ENCODE assay signal across 8 mouse cellular contexts in the genomic region with DNA sequence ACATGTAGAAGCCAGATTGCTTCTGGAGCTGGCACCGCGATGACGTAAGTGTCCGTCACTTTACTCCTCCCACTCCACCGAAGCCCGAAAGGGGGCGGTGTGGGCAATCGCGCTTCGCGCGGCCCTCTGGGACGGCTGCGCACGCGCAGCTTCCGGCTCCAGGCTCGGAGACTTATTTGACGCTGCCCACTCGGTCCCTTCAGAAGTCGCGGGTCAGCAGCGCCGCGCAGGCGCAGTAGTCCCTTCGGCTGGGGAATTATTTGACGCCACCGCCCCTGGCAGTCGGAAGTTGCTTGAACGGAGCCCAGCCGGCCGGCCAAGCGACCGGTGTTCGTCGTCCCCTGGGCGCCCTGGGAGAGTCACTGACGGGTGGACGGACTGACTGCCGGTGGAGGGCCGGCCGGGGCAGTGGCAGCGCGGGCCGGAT. TPM values are rescaled to one million over a fixed set of nuclear protein-coding genes. Genes with fewer than 3 reads are reported as not detected.
A peak's percentile ranks its signal among the peaks of the same experiment; 100 is the strongest.
DNase-seq lines count a peak whose midpoint lies in the region; ATAC-seq and TF ChIP-seq lines count a peak whose summit lies in the region.

A gene (plus strand): TSS at position 254 of the 427 bp plus-strand sequence.

- no peak for TF ChIP-seq RAD21 in CH12.LX (IDR thresholded peaks at IDR 0.05; ENCODE audit: low read depth, low read length)

- H3K9ac ChIP-seq in CH12.LX (ENCODE audit: insufficient read depth, low read depth), result peak within 1 kb of the TSS; percentile 78
- peak within 1 kb of the TSS; percentile 88 for H3K9ac ChIP-seq in forebrain, embryonic 11.5 days (ENCODE audit: low read length)
- H3K9ac ChIP-seq in heart, embryonic 16.5 days (ENCODE audit: low read length), result peak within 1 kb of the TSS; percentile 95
- H3K9ac ChIP-seq in liver, embryonic 15.5 days, result peak within 1 kb of the TSS; percentile 95
- peak within 1 kb of the TSS; percentile 92 for H3K9ac ChIP-seq in neural tube, embryonic 12.5 days

- peak in 1 of 2 experiments; percentile 72; a peak in 2 of 4 replicates for TF ChIP-seq CTCF in CH12.LX (conservative IDR thresholded peaks at IDR 0.05 in 1 of 2, IDR thresholded peaks at IDR 0.05 in 1 of 2; ENCODE audit: low read depth in 2 of 2, low read length in 2 of 2)

- peak within 1 kb of the TSS; percentile 78 for H3K4me2 ChIP-seq in CH12.LX (ENCODE audit: insufficient read depth, low read depth, poor library complexity, severe bottlenecking)
- H3K4me2 ChIP-seq in forebrain, embryonic 11.5 days (ENCODE audit: low read depth, low read length, severe bottlenecking), result peak within 1 kb of the TSS; percentile 69
- H3K4me2 ChIP-seq in heart, embryonic 16.5 days (ENCODE audit: low read depth, low read length), result peak within 1 kb of the TSS; percentile 97
- H3K4me2 ChIP-seq in liver, embryonic 15.5 days, result peak within 1 kb of the TSS; percentile 93
- H3K4me2 ChIP-seq in neural tube, embryonic 12.5 days (replicated peaks), result peak within 1 kb of the TSS; percentile 76

- under 1% methylated on average over 46 of the region's 46 CpGs for WGBS in forebrain, embryonic 11.5 days
- WGBS in heart, embryonic 16.5 days, result under 1% methylated on average over 42 of the region's 46 CpGs
- under 1% methylated on average over 46 of the region's 46 CpGs for WGBS in liver, embryonic 15.5 days (ENCODE audit: insufficient replicate concordance)
- WGBS in neural tube, embryonic 12.5 days, result under 1% methylated on average over 46 of the region's 46 CpGs

- no peak within 1 kb of the TSS for H3K27ac ChIP-seq in CH12.LX (ENCODE audit: insufficient read depth, low read depth)
- H3K27ac ChIP-seq in forebrain, embryonic 11.5 days (ENCODE audit: low read depth, low read length), result peak within 1 kb of the TSS; percentile 50; the same call in 1 of the 2 replicates
- H3K27ac ChIP-seq in heart, embryonic 16.5 days (ENCODE audit: low read length), result peak within 1 kb of the TSS; percentile 88
- H3K27ac ChIP-seq in liver, embryonic 15.5 days (replicated peaks), result peak within 1 kb of the TSS; percentile 89
- peak within 1 kb of the TSS; percentile 80 for H3K27ac ChIP-seq in neural tube, embryonic 12.5 days

- in situ Hi-C loops in CH12.LX (cut with MboI; ENCODE audit: low pct_ligation_motif_present, low pct_unique_long_range_greater_than_20kb, low sequenced_read_pairs), result no loop called here

- no peaks in the 10 kb centered on the region for H3K27me3 ChIP-seq in CH12.LX (replicated peaks)
- H3K27me3 ChIP-seq in forebrain, embryonic 11.5 days (ENCODE audit: control insufficient read depth, insufficient read depth, low read length), result no peaks in the 10 kb centered on the region
- H3K27me3 ChIP-seq in heart, embryonic 16.5 days (ENCODE audit: control insufficient read depth, insufficient read depth, low read length), result no peaks in the 10 kb centered on the region
- no peaks in the 10 kb centered on the region; the same call in 1 of the 2 replicates for H3K27me3 ChIP-seq in liver, embryonic 15.5 days
- H3K27me3 ChIP-seq in neural tube, embryonic 12.5 days (replicated peaks), result no peaks in the 10 kb centered on the region

- peak; percentile 97 for DNase-seq in CH12.LX (ENCODE audit: extremely low read depth)
- DNase-seq in c-Kit-positive CD71-positive TER-119-negative erythroid progenitor cells, embryonic 14.5 days (ENCODE audit: low read depth), result peak; percentile 95
- peak; percentile 99 for DNase-seq in forebrain, embryonic 11.5 days (ENCODE audit: low spot score)
- peak; percentile 97 to 99 for DNase-seq in kidney, postnatal 36 days
- DNase-seq in telencephalon, adult 2 months (ENCODE audit: low read depth, low spot score), result peak; percentile 97

- ATAC-seq in forebrain, embryonic 11.5 days (replicated peaks; ENCODE audit: low FRiP score), result peak; percentile 90
- ATAC-seq in heart, embryonic 16.5 days (replicated peaks; ENCODE audit: extremely low read depth, insufficient read depth, low FRiP score), result peak; percentile 93
- ATAC-seq in liver, embryonic 15.5 days (ENCODE audit: insufficient read depth), result peak; percentile 79
- peak; percentile 89 for ATAC-seq in neural tube, embryonic 12.5 days (ENCODE audit: low FRiP score, low read depth)

- peak; percentile 79; the same call in 1 of the 2 replicates for TF ChIP-seq POLR2A in CH12.LX (IDR thresholded peaks at IDR 0.05; ENCODE audit: low read depth, low read length)

- dilution Hi-C loops in CH12.LX (cut with MboI; ENCODE audit: extremely low pct_ligation_motif_present, extremely low pct_unique_long_range_greater_than_20kb, low sequenced_read_pairs), result no loop called here

- peaks cover 11 to 36% of the 10 kb centered on the region in 2 experiments for H3K4me1 ChIP-seq in CH12.LX (ENCODE audit: control insufficient read depth in 1 of 2, insufficient read depth in 2 of 2)
- peaks cover 4% of the 10 kb centered on the region; the same call in 1 of the 2 replicates for H3K4me1 ChIP-seq in forebrain, embryonic 11.5 days (replicated peaks; ENCODE audit: control insufficient read depth, insufficient read depth, low read length)
- H3K4me1 ChIP-seq in heart, embryonic 16.5 days (ENCODE audit: control insufficient read depth, insufficient read depth, low read length), result peaks cover 25% of the 10 kb centered on the region
- H3K4me1 ChIP-seq in liver, embryonic 15.5 days (replicated peaks), result peaks cover 49% of the 10 kb centered on the region
- H3K4me1 ChIP-seq in neural tube, embryonic 12.5 days, result peaks cover 13% of the 10 kb centered on the region

- peak within 1 kb of the TSS; percentile 73 to 92 (median 82) for H3K4me3 ChIP-seq in CH12.LX (replicated peaks in 1 of 3; ENCODE audit: low read depth in 2 of 3, low read length in 2 of 3, poor library complexity in 1 of 3)
- peak within 1 kb of the TSS; percentile 93 for H3K4me3 ChIP-seq in forebrain, embryonic 11.5 days (ENCODE audit: low read depth, low read length)
- peak within 1 kb of the TSS; percentile 93 for H3K4me3 ChIP-seq in heart, embryonic 16.5 days (ENCODE audit: low read length)
- H3K4me3 ChIP-seq in liver, embryonic 15.5 days (replicated peaks), result peak within 1 kb of the TSS; percentile 92
- peak within 1 kb of the TSS; percentile 90 for H3K4me3 ChIP-seq in neural tube, embryonic 12.5 days

- H3K9me3 ChIP-seq in CH12.LX (replicated peaks; ENCODE audit: low read length), result no peaks in the 10 kb centered on the region
- no peaks in the 10 kb centered on the region for H3K9me3 ChIP-seq in forebrain, embryonic 11.5 days (ENCODE audit: control insufficient read depth, low read length)
- H3K9me3 ChIP-seq in heart, embryonic 16.5 days (replicated peaks; ENCODE audit: control insufficient read depth, low read length), result no peaks in the 10 kb centered on the region
- no peaks in the 10 kb centered on the region for H3K9me3 ChIP-seq in liver, embryonic 15.5 days (replicated peaks)
- no peaks in the 10 kb centered on the region for H3K9me3 ChIP-seq in neural tube, embryonic 12.5 days

- no peak for TF ChIP-seq EP300 in CH12.LX (IDR thresholded peaks at IDR 0.05; ENCODE audit: low read length)

- H3K79me2 ChIP-seq in CH12.LX (replicated peaks; ENCODE audit: control insufficient read depth, extremely low read depth, insufficient read depth, poor library complexity, severe bottlenecking), result peaks cover 14% of the 10 kb centered on the region

- H3K36me3 ChIP-seq in CH12.LX (replicated peaks in 1 of 2; ENCODE audit: control insufficient read depth in 1 of 2, insufficient read depth in 1 of 2, low read length in 1 of 2), result no peaks in the 10 kb centered on the region
- no peaks in the 10 kb centered on the region for H3K36me3 ChIP-seq in forebrain, embryonic 11.5 days (ENCODE audit: control insufficient read depth, insufficient read depth, low read length)
- H3K36me3 ChIP-seq in heart, embryonic 16.5 days (ENCODE audit: control insufficient read depth, insufficient read depth), result no peaks in the 10 kb centered on the region
- no peaks in the 10 kb centered on the region for H3K36me3 ChIP-seq in liver, embryonic 15.5 days (replicated peaks)
- H3K36me3 ChIP-seq in neural tube, embryonic 12.5 days, result no peaks in the 10 kb centered on the region

TF ChIP-seq in CH12.LX, 34 proteins besides CTCF, POLR2A, EP300 and RAD21 (continues in another document):
- TF ChIP-seq BHLHE40 (IDR thresholded peaks at IDR 0.05; ENCODE audit: low read depth, low read length) (no peak), ZMIZ1 (IDR thresholded peaks at IDR 0.05; ENCODE audit: low read depth, low read length) (no peak; the same call in 1 of the 2 replicates), CHD2 (IDR thresholded peaks at IDR 0.05; ENCODE audit: low read length) (no peak), MAZ (IDR thresholded peaks at IDR 0.05; ENCODE audit: low read depth, low read length) (no peak), IRF4 (IDR thresholded peaks at IDR 0.05; ENCODE audit: low read depth, low read length) (peak; percentile 43; the same call in 1 of the 2 replicates), ETS1 (conservative IDR thresholded peaks at IDR 0.05; ENCODE audit: low read depth, low read length) (no peak), MXI1 (IDR thresholded peaks at IDR 0.05; ENCODE audit: low read depth, low read length) (peak; percentile 30; the same call in 1 of the 2 replicates), ZNF384 (IDR thresholded peaks at IDR 0.05; ENCODE audit: low read depth, low read length) (no peak), ELF1 (IDR thresholded peaks at IDR 0.05; ENCODE audit: low read depth, low read length) (peak; percentile 95), NELFE (IDR thresholded peaks at IDR 0.05; ENCODE audit: low read depth, low read length) (peak; percentile 68), MAX (IDR thresholded peaks at IDR 0.05; ENCODE audit: low read length) (peak; percentile 49; the same call in 1 of the 2 replicates), JUN (IDR thresholded peaks at IDR 0.05; ENCODE audit: insufficient read depth, low read depth, low read length) (peak; percentile 76; the same call in 1 of the 2 replicates), TBP (conservative IDR thresholded peaks at IDR 0.05; ENCODE audit: low read depth, low read length) (0 out of 2 replicates have a peak, but pooled peaks have one; percentile 56), USF2 (conservative IDR thresholded peaks at IDR 0.05; ENCODE audit: low read depth, low read length) (no peak), E2F4 (IDR thresholded peaks at IDR 0.05; ENCODE audit: insufficient replicate concordance, low read depth, low read length) (peak; percentile 73; the same call in 1 of the 2 replicates), GABPA (IDR thresholded peaks at IDR 0.05; ENCODE audit: insufficient replicate concordance, low read depth, low read length) (no peak; the same call in 1 of the 2 replicates)

RNA-seq across cellular contexts. Expression of the gene that starts here (rescaled TPM):
- total RNA-seq in CH12.LX (2012; rRNA removed), result 11.9 and 12.9 TPM in 2 replicates
- 10.7 and 11.4 TPM in 2 replicates for total RNA-seq in CH12.LX (2014; rRNA removed)
- 13.6 and 18.4 TPM in 2 replicates for polyA plus RNA-seq in CH12.LX (2012; ENCODE audit: insufficient read length, low read depth)
- polyA plus RNA-seq in forebrain, embryonic 11.5 days (2014; fragmentation: Nextera tagmentation; extraction: Ambion mirVana), result 23.2 and 25.1 TPM in 2 replicates
- polyA plus RNA-seq in heart, embryonic 16.5 days (2015; fragmentation: Nextera tagmentation; extraction: Ambion mirVana), result 9.1 and 10.3 TPM in 2 replicates
- 5.0 and 5.2 TPM in 2 replicates for polyA plus RNA-seq in liver, embryonic 15.5 days (2015; fragmentation: Nextera tagmentation; extraction: Ambion mirVana)
- 21.2 and 25.2 TPM in 2 replicates for polyA plus RNA-seq in neural tube, embryonic 12.5 days (2016; fragmentation: Nextera tagmentation; extraction: Ambion mirVana)
